Mouse (Mus musculus) layer of hippocampus, adult 9-10 months (tissue): ENCODE data around the gene Scarb2.
A peak's percentile ranks its signal among the peaks of the same experiment; 100 is the strongest.

ENCODE experiments used
- DNase-seq: peaks from one replicate; pipeline ENCODE4 v3.0.0; 2022; ENCODE audit warnings: low spot score

The Scarb2 gene

DNA sequence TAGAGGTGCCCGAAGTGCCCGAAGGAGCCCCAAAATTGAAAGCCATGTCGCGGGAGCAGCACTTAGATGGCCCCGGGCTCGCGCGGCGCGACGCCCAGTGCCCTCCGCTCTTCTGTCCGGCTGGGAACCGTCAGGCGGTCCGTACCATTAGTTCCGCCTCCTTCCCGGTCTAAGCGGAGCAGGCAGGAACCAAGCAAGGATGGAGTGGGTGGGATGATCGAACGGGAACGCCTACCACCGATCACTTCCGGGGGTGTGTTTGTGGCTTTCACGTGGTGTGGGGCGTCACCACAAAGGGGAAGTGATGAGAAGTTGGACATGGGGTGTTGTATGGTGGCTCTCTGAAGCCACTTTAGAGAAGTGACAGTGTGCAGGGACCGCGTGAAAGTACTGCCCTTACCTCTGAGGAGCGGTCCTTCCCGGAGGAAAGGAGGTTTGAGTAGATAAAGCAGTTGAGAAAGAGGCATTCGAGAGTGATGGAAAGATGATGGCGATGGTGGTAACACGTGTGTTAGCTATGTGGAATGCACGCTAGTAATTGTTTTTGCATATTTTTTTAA, 71.5 kb downstream of the Scarb2 start, which contains the start of gene Nup54:
Nup54 (minus strand) TSS at position 195 of the 560 bp plus-strand sequence.
- peak; percentile 92 for DNase-seq

DNA sequence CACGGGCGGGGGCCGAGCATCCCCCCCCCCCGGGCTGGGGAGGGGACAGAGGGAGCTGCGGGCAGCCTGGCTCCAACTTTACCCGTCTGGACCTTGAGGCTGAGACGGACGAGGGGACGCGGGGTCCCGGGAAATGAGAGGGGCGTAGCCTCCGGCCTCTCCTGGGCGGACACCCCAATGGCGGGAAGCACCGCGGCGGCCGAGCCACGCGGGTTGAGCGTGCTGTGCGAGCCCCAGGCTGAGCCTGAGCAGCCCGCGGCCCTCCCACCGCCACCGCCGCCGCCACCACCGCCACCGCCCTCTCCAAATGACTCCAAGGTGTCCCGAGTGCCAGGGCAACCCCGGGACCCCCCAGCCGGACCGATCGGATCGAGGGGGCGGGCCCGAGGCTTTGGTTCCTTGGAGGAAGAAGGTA, 72.1 kb downstream of the Scarb2 start:
- no peak for DNase-seq

DNA sequence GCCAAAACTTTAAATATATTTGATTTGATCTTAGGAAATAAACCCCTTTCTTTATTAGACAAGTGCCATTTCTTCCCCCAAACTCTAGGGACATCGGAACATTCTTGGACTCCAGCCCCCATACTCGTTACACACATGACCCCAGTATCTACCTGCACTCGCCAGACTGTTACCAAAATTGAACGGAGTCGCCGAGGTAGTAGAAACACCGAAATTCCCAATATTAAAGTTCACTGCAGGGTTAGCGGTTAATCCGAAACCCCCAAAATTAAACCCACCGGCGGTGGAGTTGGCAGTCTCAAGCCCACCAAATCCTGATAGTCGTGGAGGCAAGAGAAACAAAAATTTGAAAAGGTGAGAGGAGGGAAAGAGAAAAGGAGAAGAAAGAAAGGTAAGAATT, 72.6 kb downstream of the Scarb2 start:
- DNase-seq = no peak

DNA sequence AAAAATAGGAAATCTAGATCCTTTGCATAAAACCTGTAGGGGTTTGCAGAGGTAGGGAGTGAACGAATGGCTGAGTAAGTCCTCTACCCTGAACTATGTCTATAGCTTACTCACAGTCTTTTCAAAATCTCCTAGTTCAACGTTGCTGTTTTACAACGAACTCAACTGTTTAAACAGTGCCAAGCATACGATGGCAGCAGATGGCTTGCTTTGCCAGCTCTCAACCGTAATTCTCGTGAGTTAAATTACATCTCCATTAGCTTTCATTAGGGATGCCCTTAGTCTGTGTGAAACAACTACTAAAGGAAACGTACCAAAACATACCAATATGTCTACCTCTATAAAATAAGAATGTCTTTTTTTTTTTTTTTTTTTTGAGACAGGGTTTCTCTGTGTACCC, 75.0 kb downstream of the Scarb2 start:
- no peak for DNase-seq

- DNase-seq = no peak
These were observed 75.9 kb downstream of the Scarb2 start for GRCm38 (mm10) chr5:92430723-92431122.

DNA sequence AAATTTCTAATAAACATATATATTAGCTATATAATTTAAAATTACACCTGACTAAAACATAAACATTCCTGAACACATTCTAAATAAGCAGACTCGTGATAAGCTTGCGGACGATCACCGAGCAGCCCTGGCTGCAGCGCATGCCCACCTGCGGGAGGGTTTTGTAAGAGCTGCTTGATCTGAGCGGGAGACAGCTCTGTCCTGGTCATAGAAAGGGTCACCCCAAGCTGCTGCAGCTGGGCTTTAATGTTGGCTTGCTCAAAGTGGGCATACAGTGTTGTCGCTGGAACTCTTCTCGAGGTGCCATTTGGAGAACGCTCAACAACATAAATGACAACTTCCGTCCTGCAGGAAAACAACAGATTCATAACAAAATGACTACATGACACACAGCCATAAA, 82.5 kb downstream of the Scarb2 start:
- no peak for DNase-seq

GRCm38 (mm10) chr5:92413982-92414375, 92.7 kb downstream of the Scarb2 start:
- no peak for DNase-seq

DNA sequence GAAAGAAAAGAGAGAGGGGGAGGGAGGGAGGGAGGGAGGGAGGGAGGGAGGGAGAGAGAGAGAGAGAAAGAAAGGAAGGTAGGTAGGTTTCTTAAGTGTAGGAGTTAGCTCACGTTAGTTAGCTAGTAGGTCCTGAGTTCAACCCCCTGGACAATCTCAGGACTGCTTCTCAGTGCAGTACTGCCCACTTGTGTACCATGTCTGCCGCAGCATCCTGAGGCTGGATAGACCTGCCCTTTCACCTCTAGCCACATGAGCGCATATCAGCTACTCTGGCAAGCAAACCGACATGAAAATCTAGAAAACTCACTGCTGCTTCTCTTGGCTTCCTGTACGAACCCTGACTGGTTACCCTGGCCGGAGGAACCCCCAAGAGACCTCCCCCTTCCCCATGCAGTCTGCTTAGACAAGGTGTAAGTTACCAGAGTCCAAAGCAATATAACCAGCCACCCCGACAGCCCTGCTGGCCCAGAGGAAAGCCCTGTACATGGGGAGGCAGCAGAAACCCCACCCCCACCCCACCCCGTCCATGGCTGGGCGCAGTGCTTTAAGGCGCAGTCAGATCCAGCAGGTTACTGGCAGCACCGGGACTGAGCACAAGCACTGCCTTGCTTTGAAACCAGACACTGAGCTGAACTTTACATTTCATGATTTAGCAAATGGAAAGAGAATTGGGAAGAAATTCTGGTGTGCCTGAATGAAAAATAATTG, 93.2 kb downstream of the Scarb2 start:
- no peak for DNase-seq

GRCm38 (mm10) chr5:92411461-92412140, 95.0 kb downstream of the Scarb2 start:
- DNase-seq = no peak

GRCm38 (mm10) chr5:92410486-92410885, 96.1 kb downstream of the Scarb2 start:
- no peak for DNase-seq

GRCm38 (mm10) chr5:92409361-92410155, 97.1 kb downstream of the Scarb2 start:
- no peak for DNase-seq

GRCm38 (mm10) chr5:92404400-92404678, 102.3 kb downstream of the Scarb2 start:
- no peak for DNase-seq

DNA sequence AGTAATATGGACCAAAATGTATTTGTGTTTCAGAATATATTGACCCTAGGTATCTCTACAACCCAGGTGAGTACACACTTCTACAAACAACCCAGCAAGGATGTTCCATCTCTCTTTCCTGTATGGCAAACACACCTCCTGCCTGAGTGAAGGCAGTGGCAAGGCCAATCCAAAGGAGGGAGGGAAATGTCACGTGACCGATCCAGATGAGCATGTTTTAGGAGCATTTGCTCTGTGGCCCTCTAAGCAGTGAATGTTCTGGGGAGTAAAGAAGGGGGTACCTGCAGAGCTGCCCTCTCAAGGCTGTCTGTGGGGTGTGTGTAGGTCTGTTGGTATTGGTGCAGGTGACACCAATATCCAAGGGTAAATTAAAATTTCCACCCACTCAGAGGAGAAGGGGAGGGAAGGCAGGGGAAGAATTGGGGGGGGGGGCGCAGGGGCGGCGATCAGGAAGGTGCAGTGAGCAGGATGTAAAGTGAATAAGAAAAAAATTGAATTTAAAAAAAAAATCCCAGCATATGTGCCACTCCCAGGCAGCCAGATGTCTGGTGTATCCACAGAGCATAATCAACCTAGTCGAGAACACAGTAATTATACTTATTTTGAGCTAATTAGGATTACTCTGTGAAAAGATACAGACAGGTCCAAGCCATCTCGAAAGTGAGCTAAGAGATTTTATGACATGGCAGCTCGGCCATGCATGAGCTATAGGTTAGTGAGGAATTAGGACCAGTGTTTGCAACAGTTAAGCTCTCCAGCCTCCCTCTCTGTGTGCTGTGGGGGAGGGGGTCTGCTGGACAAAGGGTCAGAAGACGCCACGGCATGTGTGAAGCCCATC, 102.9 kb downstream of the Scarb2 start:
- DNase-seq = no peak

DNA sequence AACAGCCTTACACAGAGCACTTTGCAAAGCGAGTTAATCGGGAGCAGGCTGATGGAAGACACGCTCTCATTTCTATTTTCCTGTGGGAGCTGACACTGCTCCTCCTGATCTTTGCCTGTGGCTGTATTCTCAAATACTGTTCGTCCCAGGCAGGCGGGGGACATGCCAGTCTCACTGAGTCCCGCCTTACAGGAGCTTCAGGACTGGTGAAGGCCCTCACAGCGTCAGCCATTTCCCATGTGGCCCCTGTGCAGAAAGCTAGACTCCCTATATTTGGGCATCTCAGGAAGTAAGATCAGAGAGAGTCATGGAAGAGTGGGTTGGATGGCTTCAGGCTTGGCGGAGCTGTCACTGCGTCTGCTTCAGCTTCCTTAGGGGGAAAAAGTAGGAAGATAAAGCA, 103.8 kb downstream of the Scarb2 start:
- no peak for DNase-seq

DNA sequence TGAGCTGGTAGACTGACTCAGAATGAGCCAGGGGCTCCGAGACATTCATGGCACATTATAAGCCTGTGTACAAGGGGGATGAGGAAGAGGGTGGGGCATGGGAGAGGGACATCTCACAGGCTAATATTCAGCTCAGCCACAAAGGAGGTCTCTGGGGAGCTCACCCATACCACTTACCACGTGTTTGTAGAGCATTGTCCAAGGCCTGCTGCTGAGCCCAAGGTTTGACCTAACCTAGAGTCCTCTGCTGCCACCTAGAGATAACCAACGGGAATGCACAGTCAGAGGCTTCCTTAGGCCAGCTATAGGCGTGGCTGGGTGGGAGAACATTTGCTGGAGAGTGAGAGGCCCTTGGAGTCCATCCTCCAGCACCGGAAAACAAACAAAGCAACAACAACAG, 108.5 kb downstream of the Scarb2 start:
- peak; percentile 37 for DNase-seq

DNA sequence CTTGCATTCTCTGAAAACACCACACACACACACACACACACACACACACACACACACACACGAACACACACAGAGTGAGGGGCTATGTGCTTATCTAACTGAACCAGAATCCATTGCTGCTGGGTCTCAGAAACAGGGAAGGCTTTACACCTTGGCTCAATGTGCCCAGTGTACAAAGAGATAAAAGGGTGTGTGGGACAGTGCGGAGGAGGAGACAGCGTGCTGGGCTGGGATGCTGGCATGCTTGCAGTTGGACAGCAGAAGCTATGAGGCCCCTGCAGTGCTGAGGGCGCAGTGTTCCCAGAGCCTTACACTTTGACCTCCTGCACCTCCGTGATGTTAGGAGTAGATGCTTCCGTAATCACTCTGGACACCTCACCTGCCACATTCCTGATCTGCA, 110.2 kb downstream of the Scarb2 start:
- no peak for DNase-seq

GRCm38 (mm10) chr5:92395764-92396163, 110.9 kb downstream of the Scarb2 start:
- DNase-seq = no peak

- no peak for DNase-seq
These were observed 112.8 kb downstream of the Scarb2 start for GRCm38 (mm10) chr5:92393863-92394262.

- DNase-seq = no peak
These were observed 114.1 kb downstream of the Scarb2 start for GRCm38 (mm10) chr5:92392542-92392941.
